Mouse (Mus musculus): Measurements from ENCODE around the gene Wdpcp.

Gene Wdpcp

DNA sequence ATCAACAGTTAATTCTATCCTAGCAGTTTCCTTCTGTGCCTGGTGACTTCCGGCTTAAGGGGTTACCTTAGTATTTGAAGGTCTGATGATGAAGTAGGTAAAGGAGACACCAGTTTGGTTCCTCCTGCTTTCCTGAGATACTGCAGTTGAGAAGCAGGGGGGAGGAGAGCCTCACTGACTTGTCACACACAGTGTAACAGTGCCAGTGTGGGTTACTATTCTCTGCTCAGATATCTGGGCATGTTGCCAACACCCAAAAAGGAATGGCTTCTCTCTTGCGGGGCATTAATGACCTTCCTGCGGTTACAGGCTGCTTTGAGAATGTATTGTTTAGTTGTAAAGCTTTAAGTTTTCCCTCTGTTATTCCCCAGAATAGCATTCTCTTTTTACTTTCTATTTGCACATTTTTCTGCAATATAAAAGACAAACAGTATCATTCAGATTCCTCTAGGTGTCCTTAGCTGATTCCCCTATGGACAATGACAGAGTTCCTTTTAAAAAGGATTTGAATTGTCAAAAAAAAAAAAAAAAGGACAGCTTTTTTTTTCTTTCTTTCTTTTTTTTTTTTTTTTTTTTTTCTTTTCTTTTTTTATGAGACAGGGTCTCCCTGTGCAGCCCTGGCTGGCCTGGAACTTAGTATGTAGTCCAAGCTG, 2.5 kb upstream of the Wdpcp start:
- no peak for DNase-seq (ENCODE audit: low spot score in 2 of 2)

DNA sequence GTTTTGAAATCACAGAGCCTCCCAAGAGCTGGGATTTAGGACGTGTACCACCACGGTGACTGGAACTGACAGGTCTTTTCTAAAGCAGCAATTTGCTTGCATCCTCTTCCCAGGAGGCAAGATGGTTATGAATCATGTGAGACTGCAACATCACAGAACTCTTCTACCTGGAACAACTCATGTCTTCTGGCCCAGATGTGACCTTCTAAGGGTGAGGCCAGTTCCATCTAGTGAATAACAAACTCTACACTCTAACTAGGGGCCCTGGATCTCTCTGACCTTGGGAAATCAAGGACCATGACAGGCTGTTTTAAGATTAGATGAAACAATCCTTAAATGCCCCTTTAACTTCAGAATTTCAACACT, 1.9 kb upstream of the Wdpcp start:
- DNase-seq (ENCODE audit: low spot score in 2 of 2): no peak

DNA sequence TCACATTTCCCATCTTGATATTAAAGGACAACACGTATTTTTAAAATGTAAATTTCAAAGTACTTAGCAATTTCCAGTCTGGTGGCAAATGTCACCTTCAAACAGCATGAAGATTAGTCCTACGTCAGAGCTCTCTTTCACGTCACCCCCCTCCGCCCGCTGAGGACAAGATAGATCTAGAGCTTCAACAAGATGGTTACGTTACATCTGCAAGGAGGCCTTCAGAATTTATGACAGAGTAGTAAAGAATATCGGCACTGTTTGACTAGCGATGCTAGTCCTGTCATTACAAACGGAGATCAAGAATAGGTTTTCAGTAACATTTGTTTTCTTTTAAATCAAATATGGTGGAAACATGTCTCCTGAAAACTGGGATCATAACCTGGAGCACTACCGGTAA, 1.1 kb upstream of the Wdpcp start:
- no peak for DNase-seq (ENCODE audit: low spot score in 2 of 2)

DNA sequence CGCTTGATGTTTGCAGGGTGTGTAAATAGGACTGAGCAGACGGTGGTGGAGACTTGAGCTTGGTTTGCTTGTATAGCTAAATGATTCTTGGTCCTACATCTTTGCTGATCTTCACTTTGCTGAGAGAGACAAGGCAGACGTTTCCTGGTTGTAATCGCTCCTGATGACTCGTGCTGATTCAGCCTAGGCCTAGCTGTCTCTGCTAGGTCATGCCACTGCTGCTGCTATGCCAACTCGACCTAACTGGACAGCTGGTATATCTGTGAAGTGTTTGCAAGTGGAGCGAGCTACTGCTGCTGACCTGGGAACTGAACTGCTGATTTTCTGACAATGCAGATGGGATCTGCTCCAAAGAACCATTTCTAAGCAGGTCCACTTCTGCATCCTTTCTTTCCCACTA, 9.4 kb downstream of the Wdpcp start:
- DNase-seq (ENCODE audit: low spot score in 2 of 2): no peak

DNA sequence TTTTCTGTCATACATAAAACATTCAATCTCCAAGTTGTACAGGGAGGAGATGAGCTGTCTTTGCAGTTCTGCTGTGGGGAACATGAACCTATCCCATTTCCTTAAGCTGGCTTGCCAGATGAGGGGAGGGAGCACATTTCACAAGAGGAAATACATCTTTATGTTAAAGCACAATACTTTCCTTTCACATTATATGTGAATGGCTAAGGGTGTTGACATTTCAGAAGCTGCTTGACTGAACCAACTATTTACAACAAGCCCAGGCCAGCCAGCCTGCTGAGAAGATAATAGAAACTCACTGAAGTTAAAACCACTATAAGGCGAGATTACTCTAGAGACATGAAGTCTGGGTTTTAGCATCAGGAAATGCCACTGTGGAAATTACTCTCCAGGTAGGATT, 11.3 kb downstream of the Wdpcp start:
- DNase-seq (ENCODE audit: low spot score in 2 of 2): no peak

DNA sequence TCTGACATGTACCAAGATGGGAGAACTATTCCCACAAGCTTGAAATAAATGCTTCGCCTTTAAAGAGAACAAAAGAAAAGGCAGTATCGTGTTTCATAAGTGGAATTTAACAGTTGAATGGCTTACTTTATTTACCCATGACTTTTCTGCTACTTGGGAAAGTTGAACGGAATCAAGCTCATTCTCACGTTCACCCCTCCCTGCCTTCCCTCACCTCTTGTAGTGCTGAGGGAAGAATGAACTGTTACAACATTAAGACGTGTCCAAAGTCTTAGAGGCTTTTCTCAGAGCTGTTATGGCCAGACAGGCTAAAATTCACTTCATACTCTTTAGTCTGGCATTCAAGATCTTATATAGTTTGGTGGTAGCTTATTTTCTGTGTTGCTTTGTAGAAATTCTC, 30.5 kb downstream of the Wdpcp start:
- no peak for DNase-seq (ENCODE audit: low spot score in 2 of 2)

DNA sequence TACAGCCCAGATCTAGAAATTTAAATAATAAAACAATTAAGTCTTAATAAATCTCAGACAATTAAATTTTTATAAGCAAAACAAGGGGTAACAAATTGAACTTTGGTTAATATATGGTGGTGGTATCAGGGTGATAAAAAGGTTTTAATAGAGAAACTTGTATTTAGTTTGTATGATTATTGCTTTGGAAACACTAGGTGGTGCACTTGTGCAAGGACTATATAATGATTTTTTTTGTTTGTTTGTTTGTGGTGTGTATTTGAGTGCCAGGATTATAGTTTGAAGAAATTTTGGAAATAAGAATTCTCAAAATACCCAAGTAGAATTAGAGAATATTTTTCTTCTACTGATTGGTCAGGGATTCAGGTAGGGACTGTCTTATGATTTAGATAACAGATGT, 43.9 kb downstream of the Wdpcp start:
- no peak for DNase-seq (ENCODE audit: low spot score in 2 of 2)

DNA sequence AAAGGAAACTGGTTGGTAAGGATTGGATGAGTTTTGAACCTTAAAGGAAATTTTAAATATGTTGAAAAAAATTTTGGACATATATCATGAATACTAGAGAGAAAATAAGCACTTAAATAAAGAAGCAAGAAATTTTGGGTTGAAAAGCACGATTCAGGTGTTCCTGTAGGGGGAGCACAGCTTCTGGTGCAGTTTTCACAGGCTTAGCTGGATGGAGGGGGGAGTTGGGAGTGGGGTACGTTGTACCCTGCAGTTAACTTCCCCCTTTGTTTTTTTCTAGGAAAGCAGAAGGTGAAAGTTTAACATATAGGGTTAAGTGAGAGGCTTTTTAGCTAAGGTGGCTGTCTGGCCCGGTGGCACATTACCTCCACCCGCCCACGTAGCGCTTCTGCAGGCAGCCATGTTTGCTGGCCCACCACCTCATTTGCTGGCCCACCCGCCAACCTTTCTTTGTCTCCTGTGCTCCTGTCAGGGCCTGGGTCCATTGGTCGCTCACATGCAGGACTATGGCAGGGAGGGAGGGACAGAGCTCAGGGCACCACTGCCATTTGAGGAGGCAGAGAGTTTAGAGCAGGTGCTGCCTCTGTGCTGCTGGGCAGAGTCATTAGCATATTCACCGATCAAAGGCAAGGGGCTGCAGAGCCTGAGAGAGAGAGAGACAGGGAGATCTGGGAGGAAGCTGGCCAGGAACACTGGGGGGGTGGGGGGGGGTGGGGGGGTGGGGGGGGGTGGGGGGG, 62.3 kb downstream of the Wdpcp start:
- DNase-seq (ENCODE audit: low spot score in 2 of 2): no peak

DNA sequence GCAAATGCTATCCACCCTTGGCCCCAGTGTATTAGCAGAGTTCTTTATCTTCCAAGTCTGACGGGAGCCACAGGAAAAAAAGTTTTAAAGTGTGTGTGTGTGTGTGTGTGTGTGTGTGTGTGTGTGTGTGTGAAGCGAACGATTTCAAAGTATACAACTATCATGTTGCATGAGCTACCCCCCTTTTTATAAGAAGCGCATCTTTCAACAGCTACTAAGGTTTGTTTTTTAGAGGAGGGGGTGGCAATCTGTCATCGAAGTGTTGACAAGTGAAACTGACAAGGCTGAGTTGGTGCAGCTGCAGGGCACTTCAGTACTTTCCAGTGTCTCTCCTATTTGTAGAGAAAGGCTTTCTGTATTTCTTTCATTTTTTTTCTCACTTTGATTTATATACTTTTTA, 66.3 kb downstream of the Wdpcp start:
- no peak for DNase-seq (ENCODE audit: low spot score in 2 of 2)

DNA sequence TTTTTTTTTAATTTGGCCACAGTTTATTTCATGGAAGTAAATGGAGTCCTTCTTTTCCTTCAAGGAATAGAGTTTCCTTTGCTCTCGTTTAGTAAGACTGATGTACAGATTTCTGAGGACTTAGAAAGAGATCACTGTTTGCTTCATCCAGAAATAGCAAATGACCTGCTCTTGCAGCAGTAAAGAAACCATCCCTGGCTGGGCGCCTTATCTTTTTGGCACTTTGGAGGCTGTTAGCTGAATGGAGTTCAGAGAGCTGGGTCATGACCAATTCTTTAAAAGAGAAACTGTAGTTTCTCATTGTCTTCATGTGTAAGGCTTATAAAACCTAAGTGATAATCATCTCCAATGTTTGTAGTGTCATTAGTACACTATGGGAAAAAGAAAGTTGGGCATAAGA, 67.5 kb downstream of the Wdpcp start:
- no peak for DNase-seq (ENCODE audit: low spot score in 2 of 2)

DNA sequence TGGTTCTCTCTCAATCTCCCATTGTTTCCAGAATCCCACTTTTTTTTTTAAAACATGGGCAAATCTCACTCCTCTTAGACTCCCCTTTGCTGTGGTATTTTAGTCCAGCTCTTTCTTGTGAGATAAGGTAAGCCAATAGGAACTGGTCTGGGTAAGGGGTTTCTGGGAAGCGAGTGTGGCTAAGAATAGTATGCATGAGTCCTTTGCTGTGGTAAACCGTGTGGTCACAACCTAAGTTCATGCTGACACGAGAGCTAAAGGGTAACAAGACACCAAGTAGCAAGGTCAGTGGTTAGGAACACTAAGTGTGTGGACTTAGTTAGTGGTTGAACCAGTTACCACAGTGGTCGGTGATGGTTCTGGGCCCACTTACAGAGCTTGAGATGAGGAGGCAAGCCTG, 72.2 kb downstream of the Wdpcp start:
- no peak for DNase-seq (ENCODE audit: low spot score in 2 of 2)

DNA sequence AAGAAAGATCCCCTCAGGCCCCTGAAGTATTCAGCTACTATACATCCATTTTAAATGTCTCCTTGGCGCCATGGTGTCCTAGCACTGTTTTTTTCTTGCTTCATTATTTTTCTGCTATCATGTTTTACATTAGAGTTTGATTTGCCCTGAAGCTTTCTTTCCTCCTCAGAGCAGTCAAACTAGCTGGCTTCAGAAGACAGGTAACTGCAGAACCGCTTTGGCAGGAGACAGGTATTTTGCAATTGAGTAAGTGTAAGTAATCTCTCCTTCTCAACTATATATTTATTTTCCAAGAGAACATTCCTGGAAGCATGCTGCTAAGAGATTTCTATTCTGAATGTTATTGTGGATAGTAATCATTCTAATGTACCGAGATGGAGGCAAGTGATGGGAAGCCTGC, 74.1 kb downstream of the Wdpcp start:
- DNase-seq (ENCODE audit: low spot score in 2 of 2): no peak

DNA sequence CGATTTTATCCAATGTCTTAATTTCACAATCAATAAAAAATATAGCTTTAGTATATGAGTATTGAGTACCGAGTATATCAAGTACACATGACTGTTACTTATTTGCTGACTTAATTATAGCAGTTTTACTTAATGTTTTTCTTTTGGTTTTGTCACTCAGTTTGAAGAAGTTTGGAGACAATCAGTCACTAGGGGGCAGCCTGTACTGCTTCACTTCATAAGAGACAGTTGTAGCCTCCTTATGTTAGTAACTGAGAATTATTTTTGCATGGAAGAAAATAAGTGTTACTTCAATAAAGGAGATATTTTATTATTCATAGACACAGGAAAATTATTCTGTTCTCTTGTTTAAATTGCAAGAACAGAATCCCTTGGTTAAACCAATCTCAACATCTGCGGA, 87.0 kb downstream of the Wdpcp start:
- DNase-seq (ENCODE audit: low spot score in 2 of 2): no peak

DNA sequence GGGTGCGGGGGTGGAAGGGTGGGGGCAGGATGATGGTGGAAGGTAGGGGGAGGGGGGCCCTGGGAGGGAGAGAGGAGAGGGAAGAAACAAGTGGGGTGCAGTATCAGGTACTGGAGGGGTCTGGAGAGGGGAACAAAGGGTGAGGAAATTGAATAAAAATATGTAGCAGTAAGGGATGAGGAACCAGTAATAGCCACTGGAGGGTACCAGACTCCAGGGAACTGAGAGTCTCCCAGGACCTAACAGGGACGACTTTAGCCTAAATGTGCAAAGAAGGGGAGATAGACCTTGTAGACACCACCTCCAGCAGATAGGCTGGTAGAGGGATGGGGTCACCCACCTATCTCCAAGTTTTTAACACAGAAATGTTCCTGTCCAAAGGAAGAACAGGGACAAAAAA, 105.0 kb downstream of the Wdpcp start:
- no peak for DNase-seq (ENCODE audit: low spot score in 2 of 2)

DNA sequence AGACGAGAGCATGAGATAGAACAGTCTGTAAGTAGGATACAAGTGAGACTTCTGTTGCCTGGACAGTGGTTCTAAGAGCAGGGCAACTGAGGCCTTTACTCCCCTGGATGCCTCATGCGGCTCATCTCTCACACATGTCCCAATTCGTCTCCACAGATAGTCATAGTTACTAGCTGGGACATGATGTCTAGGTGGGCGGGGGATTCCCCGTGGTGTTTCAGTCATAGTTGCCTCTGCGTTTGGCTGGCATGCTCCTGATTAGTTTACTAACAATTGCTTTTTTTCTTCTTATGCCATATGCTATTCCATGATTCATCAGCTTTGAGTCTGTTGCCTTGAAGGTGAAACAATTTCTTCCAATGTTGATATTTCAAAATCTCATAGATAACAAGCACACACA, 116.4 kb downstream of the Wdpcp start:
- no peak for DNase-seq (ENCODE audit: low spot score in 2 of 2)

DNA sequence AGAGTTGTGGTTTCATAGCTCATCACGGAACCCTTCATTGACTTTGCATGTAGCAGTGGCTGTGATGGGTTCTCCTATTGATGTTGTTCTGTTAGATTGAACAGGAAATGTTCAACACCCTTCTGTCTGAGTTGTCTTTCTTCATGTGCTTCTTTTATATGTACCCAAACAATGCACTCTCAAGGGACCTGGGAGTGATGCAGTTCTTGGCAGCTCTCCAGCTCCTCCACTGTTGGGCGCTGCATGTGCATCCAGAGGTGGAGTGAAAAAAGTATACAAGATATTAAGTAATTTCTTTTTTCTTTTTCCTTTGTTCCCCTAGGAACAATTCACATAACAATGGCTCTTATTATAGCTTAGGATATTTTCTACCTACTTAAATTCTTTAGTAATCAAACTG, 118.7 kb downstream of the Wdpcp start:
- no peak for DNase-seq (ENCODE audit: low spot score in 2 of 2)

DNA sequence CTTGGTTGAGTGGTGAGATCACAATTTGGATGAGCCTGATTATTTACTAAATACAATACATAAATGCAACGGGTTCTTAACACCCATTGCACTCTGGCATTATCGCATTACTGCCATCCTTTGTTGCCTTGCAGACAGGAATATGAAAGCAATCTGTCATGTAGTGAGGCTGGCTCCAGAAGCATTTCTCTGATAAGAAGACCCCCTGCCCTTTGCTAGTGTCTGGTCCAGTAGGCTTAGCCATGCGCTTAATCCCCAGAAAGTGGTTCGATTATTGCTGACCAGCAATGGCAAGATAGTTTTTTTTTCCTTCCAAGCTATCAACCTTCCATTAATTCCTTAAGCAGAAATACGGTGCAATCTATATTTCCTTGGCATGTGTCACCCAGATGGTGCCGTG, 122.1 kb downstream of the Wdpcp start:
- no peak for DNase-seq (ENCODE audit: low spot score in 2 of 2)

DNA sequence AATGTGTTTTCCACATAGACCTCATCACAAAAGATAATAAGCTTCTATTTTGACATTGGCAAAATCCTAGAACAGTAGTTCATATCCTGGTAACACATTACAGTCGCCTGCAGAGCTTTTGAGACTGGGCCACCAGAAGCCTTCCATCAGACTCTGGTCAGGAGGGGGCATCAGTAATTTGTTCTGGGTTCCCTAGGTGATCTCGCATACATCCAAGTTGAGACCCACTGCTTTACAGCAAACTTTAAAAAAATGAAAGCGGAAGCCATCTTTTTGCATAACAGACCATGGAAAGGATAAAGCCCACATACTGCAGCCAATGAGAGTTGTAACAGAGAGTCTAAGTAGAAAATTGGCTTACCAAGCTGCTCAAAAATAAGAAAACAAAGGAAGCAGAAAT, 125.6 kb downstream of the Wdpcp start:
- DNase-seq (ENCODE audit: low spot score in 2 of 2): no peak

DNA sequence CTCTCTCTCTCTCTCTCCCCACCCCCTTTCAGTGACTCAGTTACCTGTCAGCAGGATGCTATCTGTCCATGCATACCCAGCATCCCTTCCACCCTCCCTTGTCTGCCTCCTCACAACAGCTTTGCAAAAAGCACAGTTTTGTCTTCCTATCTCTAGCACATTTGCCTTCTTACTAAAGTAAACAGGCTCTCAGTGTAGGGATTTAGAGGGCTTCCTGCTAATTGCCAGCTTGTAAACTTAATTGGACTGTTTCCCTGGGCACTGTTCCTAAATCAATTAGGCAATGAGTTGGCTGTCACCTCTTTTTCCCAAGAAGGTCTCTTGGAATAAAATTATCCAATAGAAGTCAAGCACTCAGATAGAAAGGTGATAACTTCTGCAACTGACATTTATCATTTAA, 141.5 kb downstream of the Wdpcp start:
- no peak for DNase-seq (ENCODE audit: low spot score in 2 of 2)

DNA sequence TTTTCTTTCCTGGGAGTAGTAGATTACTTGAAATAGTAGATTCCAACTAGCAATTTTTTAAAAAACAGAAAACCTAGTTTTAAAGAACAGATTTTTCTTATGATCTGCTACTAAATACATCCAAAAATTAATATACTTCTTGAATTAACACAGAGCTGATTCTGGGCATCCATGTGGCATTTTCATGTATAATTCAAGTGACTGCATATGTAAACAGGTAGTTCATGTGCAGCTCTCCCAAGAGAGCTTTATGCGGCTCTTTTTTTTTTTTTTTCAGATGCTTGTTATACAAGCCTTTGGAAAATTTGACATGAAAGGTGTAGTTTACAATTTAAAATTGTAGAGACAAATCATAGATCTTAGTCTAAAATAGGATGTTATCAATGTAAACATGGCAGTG, 142.0 kb downstream of the Wdpcp start:
- DNase-seq (ENCODE audit: low spot score in 2 of 2): no peak

DNA sequence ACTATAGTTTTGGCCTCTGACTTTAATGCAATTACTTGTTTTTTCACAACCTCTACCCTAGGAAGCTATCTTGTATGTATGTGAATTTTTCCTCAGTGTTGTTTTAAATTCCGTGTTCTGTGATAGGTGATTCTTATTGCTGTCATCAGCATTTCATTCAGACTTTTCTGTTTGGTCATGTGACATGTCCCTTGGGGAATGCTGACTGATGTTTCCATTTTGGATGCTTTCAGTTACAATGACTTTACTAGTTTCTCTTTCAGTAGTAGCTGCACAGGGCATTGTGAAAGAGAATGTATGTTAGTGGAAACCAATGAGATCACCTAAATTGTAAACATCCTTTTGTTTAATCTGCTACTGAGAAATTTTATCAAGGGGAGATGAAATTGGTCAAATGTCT, 154.3 kb downstream of the Wdpcp start:
- no peak for DNase-seq (ENCODE audit: low spot score in 2 of 2)

DNA sequence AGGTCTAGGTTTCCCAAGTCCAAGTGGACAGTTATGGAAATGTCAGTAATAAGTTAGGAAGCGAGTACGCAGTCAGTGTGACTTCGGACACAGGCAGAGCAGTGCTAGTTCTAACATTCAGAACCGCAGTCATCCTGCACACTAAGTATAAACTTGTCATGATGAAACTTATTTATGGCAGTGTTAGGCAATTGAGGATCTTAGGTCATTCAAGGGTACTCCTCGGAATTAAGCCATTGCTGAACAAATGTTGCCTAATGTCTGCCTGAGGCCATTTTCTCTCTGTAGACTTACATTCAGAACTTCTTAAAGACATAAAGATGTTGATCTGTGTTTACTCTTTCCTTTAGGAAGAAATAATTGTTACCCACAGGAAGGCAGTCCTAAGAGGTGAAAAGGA, 157.0 kb downstream of the Wdpcp start:
- DNase-seq (ENCODE audit: low spot score in 2 of 2): no peak

DNA sequence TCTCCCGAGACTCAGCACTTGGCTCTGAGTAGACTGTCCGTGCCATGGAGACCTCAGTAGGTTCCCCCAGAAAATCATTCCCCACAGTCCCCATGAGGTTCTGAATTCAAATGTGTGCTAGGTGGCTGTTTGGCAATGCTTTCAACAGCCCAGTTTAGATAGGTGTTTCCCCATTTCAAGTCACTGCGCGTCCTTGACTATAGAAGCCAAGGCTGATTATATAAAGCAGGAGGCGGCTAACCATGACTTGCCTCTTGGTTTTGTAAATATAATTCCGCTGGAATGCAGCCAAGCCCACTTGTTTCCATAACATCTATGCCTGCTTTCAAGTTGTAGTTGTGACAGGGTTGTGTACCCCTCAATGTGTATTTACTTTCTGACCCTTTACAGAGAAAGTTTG, 157.9 kb downstream of the Wdpcp start:
- DNase-seq (ENCODE audit: low spot score in 2 of 2): no peak

DNA sequence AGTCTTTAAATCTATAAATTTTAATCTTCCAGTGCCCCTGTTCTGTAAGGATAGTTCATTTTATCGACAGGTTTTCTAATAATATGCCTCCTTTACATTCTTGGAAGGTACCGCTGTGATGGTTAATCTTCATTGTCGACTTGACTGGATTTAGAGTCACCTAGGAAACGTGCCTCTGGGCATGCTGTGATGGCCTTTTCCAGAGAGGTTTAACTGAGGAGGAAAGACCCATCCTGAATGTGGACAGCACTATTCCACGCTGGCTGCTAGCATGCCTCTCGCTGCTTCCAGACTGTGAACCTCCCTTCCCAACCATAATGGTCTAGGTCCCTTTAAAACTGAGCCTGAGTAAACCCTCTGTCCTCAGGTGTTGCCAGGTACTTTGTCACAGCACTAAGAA, 163.2 kb downstream of the Wdpcp start:
- no peak for DNase-seq (ENCODE audit: low spot score in 2 of 2)

Data from urinary bladder, postnatal 4 days (tissue).